Mouse (Mus musculus): Measurements from ENCODE around the gene Tnfsf13.

DNA sequence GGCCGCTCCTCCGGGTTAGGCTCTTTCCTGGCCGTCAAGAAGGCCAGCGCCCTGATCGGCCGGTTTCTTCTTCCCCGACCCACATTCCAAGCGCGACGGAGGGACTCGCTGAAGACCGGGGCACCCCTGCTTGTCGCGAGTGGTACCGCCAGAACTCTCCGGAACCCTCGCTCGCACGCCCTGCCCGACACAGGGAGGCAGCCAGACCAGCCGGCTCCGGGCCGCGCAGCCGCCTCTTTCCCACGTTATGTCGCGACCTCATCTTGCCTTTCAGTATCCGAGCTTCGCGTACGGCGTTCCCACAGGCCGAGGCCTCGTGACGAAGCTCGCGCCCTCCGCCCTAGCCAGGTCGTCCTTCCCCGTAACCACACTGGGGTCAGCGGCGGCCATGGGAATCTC lies 13.9 kb downstream of the Tnfsf13 start:
- no peak for TF ChIP-seq POLR2A (IDR thresholded peaks at IDR 0.05; ENCODE audit: extremely low read depth, insufficient read depth, low read length)
- no peak for TF ChIP-seq CTCF (IDR thresholded peaks at IDR 0.05; ENCODE audit: low read depth, low read length)

Data from liver, adult 2 months (tissue).